Mouse (Mus musculus): ENCODE data around the gene Cacng6. TPM values are rescaled to one million over a fixed set of nuclear protein-coding genes. Genes with fewer than 3 reads are reported as not detected.

Cacng6 gene
- 0.12 TPM in 1 of 2 replicates, not detected in the other for polyA plus RNA-seq (2016; fragmentation: Nextera tagmentation; extraction: Ambion mirVana)

DNA sequence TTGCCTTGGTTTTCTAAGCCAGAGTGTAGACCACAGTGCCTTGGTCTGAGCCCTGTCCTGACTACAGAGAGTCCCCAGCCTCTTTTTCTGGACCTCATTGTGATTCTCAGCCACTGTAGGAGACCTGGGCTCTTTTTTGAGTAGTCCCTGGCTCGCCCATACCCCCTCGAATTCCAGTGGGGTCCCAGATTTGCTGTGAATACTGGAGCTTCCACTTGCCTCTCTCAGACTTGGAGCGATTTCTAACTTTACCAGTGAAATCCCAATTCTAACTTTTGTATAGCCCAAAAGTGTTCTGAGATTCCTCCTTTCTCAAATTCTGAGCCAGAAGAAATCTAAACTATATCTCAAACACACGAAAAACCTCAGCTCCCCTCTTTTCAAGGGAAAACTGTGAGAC is at the start of gene Cacng6:
TSS of gene Cacng6 (plus strand) at position 301 of the 400 bp plus-strand sequence.
- Histone ChIP-seq H3K27me3 (ENCODE audit: insufficient read depth, poor library complexity, severe bottlenecking) (peaks cover 72% of the 10 kb centered on the region), H3K4me3 (peak within 1 kb of the TSS; percentile 48), H3K4me1 (replicated peaks) (peaks cover 8% of the 10 kb centered on the region), H3K9me3 (no peaks in the 10 kb centered on the region), H3K27ac (peak within 1 kb of the TSS; percentile 40; the same call in 1 of the 2 replicates), H3K36me3 (no peaks in the 10 kb centered on the region)
- 29% methylated on average over 4 of the region's 4 CpGs for WGBS
- no peak for DNase-seq (ENCODE audit: low spot score)

DNA sequence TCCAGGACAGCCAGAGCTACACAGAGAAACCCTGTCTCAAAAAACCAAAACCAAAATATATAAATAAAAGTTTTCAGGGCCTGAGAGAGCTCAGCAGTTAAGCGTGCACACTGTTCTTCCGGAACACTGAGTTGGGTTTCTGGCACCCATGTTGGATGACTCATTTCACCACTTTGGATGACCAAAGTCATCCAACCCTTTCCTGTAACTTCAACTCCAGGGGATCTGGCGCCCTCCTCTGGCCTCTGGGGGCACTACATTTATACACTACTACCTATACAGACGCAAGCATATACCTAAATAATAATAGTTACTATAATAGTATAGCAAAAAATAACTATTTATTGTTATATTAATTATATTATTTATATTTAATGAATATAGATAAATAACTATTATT is 47.2 kb upstream of the Cacng6 start:
- Histone ChIP-seq H3K27ac (no peak overlapping the region), H3K9me3 (no peaks in the 10 kb centered on the region), H3K4me3 (no peak overlapping the region), H3K36me3 (no peaks in the 10 kb centered on the region), H3K27me3 (ENCODE audit: insufficient read depth, poor library complexity, severe bottlenecking) (no peaks in the 10 kb centered on the region), H3K4me1 (replicated peaks) (no peaks in the 10 kb centered on the region)
- 51% methylated on average over 4 of the region's 4 CpGs for WGBS
- DNase-seq (ENCODE audit: low spot score) = peak; percentile 38

DNA sequence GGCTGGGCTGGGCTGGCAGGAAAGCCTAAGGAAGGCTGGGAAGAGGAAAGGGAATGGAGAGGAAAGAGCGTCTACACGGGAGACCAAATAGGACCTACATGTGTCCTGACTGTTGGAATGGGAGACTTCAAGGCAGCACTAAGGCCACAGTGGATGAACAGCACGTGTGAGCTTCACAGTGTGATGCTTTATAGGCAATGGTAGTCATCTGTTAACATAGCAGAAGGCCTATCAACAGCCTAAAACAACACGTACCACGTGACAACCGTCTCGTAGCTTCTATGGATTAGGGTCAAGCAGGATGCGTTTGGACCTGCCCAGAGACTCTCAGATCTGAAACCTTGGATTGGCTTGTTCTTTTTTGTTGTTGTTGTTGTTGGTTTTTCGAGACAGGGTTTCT is 41.9 kb upstream of the Cacng6 start:
- Histone ChIP-seq H3K4me3 (no peak overlapping the region), H3K9me3 (no peaks in the 10 kb centered on the region), H3K27me3 (ENCODE audit: insufficient read depth, poor library complexity, severe bottlenecking) (no peaks in the 10 kb centered on the region), H3K36me3 (no peaks in the 10 kb centered on the region), H3K27ac (no peak overlapping the region), H3K4me1 (replicated peaks) (no peaks in the 10 kb centered on the region)
- WGBS = 86% methylated on average over 9 of the region's 9 CpGs
- DNase-seq (ENCODE audit: low spot score) = no peak

DNA sequence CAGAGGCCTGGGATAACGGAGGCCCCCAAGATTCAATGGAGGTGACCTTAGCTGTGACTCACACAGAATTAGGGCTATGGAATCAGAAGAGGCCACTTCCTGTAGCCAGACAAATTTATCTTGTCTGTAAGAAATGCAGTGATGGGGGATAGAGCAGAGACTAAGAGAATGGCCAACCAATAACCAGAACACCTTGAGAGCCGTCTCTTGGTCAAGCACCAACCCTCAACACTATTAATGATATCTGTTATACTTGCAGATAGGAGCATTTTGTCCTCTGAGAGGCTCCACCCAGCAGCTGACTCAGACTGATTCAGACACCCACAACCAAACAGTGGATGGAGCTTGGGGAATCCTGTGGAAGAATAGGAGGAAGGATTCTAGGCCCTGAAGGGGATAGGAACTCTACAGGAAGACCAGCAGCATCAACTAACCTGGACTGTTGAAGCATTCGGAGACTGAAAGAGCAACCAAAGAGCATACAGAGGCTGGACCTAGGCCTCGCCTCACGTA is 39.1 kb upstream of the Cacng6 start:
- WGBS = 90% methylated on average over 5 of the region's 5 CpGs
- H3K4me1 ChIP-seq (replicated peaks) = 0 out of 2 replicates have a peak, but pooled peaks cover 5% of the 10 kb centered on the region
- H3K27me3 ChIP-seq (ENCODE audit: insufficient read depth, poor library complexity, severe bottlenecking) = no peaks in the 10 kb centered on the region
- H3K9me3 ChIP-seq = no peaks in the 10 kb centered on the region
- H3K27ac ChIP-seq = no peak overlapping the region
- DNase-seq (ENCODE audit: low spot score) = no peak
- H3K36me3 ChIP-seq = no peaks in the 10 kb centered on the region
- no peak overlapping the region for H3K4me3 ChIP-seq

DNA sequence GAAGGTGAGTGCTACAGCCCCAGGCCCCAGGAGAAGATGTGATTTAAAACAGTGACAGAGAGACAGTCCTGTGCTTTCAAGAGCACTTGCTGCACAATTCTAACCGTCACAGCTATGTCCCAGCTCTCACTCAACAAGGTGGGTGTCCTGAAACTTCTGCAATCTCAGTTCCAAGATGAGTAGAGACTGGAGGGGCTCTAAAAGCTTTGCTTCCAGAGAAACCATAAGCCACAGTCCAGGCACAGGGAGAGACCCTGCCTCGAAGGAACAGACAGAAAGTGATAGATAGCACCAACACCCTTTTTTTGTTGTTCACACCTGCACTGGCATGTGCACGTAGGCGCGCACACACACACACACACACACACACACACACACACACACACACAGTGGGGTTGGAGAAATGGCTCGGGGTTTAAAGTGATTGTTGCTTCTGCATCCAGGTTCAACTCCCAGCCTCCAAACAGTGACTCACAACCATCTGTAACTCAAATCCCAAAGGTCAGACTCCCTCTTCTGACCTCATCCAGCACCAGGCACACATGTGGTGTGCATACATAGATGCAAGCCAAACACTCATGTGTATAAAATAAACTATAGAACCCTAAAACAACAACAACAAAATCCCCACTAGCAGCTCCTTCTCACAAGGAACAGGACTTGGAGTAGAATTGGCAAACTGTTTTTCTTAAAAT is 37.8 kb upstream of the Cacng6 start:
- no peak overlapping the region for H3K4me3 ChIP-seq
- no peak for DNase-seq (ENCODE audit: low spot score)
- H3K27ac ChIP-seq = no peak overlapping the region
- H3K9me3 ChIP-seq = no peaks in the 10 kb centered on the region
- H3K4me1 ChIP-seq (replicated peaks) = peaks cover 17% of the 10 kb centered on the region
- H3K27me3 ChIP-seq (ENCODE audit: insufficient read depth, poor library complexity, severe bottlenecking) = no peaks in the 10 kb centered on the region
- H3K36me3 ChIP-seq = no peaks in the 10 kb centered on the region
- WGBS = 85% methylated on average over 6 of the region's 6 CpGs

DNA sequence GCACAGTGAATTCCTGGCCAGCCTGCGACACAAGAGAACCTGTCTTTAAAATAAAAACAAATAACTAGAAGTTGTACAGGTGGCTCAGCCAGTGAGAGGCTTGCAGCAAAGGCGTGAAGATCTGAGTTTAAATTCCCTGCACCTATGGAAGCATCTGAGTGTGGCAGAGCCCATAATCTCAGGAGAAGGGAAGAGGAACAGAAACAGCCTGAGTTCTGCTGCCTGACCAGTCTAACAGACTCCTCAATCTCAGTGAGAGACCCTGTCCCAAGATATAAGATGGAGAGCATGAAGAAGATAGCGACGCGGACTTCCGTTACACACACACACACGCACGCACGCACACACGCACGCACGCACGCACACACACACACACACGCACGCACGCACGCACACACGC is 36.2 kb upstream of the Cacng6 start:
- Histone ChIP-seq H3K4me3 (no peak overlapping the region), H3K36me3 (no peaks in the 10 kb centered on the region), H3K4me1 (replicated peaks) (peaks cover 26% of the 10 kb centered on the region), H3K9me3 (no peaks in the 10 kb centered on the region), H3K27ac (no peak overlapping the region), H3K27me3 (ENCODE audit: insufficient read depth, poor library complexity, severe bottlenecking) (no peaks in the 10 kb centered on the region; the same call in 1 of the 2 replicates)
- 86% methylated on average over 18 of the region's 18 CpGs for WGBS
- no peak for DNase-seq (ENCODE audit: low spot score)

DNA sequence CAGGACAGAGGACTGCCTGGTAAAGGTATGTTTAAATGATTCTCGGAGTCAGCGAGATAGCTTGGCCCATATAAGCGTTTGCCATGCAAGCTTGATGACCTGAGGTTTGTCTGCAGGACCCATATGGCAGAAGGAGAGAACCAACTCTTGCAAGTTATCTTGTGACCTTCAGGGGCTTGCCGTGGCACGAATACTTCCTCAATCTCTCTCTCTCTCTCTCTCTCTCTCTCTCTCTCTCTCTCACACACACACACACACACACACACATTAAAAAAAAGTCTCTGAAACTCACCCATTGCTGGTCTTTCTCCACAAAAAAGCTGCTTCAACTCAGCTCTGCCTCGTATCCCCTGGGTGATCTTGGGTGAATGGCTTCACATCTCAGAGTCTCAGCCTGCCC is 35.1 kb upstream of the Cacng6 start:
- Histone ChIP-seq H3K36me3 (peaks cover under 1% of the 10 kb centered on the region; the same call in 1 of the 2 replicates), H3K4me1 (replicated peaks) (peaks cover 27% of the 10 kb centered on the region), H3K9me3 (no peaks in the 10 kb centered on the region), H3K27ac (no peak overlapping the region), H3K27me3 (ENCODE audit: insufficient read depth, poor library complexity, severe bottlenecking) (no peaks in the 10 kb centered on the region; the same call in 1 of the 2 replicates), H3K4me3 (no peak overlapping the region)
- no peak for DNase-seq (ENCODE audit: low spot score)
- WGBS = 67% methylated on average over 6 of the region's 6 CpGs

DNA sequence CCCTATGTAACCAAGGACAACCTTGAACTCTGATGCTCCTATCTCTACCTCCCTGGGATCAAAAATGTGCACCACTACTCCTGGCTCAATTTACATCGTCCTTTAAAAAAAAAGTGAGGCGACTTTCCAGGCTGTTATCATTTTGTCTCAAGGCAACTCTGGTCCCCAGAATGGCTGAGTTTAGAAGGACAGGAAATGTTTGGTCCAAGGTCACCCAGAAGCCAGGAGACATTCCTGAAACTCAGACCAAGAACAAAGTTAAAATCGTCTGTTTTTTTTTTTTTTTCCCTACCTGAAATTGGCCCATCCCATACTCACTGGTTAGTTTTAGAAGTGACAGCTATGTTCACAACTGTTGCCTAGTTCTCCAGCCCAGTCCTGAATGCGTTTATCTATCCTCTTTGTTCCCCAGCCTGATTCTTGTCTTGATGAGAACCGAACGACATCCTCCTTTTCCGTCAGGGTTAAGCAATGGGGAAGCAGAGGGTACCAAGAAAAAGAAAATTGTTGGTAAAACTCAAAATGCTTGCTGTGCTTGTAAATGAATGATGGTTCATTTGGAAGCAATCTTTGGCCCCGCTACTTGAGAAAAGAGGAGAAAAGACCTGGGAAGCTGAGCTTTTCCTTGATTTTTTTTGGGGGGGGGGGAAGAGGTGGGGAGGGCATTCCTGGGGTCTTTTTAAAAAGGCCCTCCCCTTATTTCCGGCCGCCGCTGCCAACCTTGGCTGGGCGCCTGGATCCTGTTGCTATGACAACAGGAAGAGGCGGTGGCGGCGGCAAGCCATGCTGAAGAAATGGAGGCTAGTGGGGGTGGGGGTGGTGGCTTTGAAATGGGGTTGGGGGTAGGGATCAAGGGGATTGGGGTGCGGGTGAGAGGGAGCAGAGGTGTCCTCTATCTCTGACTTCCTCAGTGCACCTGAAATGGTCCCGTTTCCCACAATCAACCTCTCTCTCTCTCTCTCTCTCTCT is 34.3 kb upstream of the Cacng6 start:
- H3K4me3 ChIP-seq = peak overlapping the region; percentile 51
- no peaks in the 10 kb centered on the region; the same call in 1 of the 2 replicates for H3K27me3 ChIP-seq (ENCODE audit: insufficient read depth, poor library complexity, severe bottlenecking)
- H3K4me1 ChIP-seq (replicated peaks) = peaks cover 29% of the 10 kb centered on the region
- peak; percentile 62 for DNase-seq (ENCODE audit: low spot score)
- H3K36me3 ChIP-seq = peaks cover 9% of the 10 kb centered on the region
- 2% methylated on average over 17 of the region's 17 CpGs for WGBS
- 0 out of 2 replicates have a peak, but pooled peaks cover 3% of the 10 kb centered on the region for H3K9me3 ChIP-seq
- peak overlapping the region; percentile 80 for H3K27ac ChIP-seq

DNA sequence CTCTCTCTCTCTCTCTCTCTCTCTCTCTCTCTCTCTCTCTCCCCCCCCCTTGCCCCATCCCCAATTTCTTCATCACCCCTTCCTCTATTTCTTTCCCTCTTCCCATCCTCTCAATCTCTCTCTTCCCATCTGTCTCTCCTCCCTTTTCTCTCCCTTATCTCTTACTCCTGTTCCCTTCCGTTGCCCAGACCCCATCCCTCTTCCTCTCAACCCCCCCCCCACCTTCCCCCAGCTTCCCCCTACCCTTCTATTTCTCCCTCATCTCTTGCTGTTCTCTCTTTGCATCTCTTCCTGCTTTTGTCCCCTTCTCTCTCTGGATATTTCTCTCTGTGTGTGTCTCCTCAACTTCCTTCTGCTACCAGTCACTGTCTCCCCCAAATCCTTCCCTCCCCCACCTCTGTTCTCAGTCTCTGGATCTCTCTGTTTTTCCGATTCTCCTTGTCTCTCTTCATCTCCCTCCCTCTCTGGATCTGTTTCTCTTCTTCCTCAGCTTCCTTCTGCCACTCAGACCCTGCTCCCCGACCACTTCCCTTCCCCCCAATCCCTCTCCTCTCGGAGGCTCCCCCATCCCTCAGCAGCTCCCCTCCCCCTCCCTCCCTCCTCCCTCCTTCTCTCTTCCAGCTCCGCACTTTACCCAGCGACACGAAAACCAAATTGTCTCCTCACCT is 33.4 kb upstream of the Cacng6 start, which contains the start of gene Cacng8:
TSS of gene Cacng8 (plus strand) at position 271 of the 668 bp plus-strand sequence.
- H3K36me3 ChIP-seq = peaks cover 17% of the 10 kb centered on the region
- H3K27ac ChIP-seq = peak within 1 kb of the TSS; percentile 80
- H3K4me3 ChIP-seq = peak within 1 kb of the TSS; percentile 51
- no peaks in the 10 kb centered on the region; the same call in 1 of the 2 replicates for H3K27me3 ChIP-seq (ENCODE audit: insufficient read depth, poor library complexity, severe bottlenecking)
- WGBS = under 1% methylated on average over 7 of the region's 7 CpGs
- 0 out of 2 replicates have a peak, but pooled peaks cover 3% of the 10 kb centered on the region for H3K9me3 ChIP-seq
- peaks cover 29% of the 10 kb centered on the region for H3K4me1 ChIP-seq (replicated peaks)
- peak; percentile 38 for DNase-seq (ENCODE audit: low spot score)

DNA sequence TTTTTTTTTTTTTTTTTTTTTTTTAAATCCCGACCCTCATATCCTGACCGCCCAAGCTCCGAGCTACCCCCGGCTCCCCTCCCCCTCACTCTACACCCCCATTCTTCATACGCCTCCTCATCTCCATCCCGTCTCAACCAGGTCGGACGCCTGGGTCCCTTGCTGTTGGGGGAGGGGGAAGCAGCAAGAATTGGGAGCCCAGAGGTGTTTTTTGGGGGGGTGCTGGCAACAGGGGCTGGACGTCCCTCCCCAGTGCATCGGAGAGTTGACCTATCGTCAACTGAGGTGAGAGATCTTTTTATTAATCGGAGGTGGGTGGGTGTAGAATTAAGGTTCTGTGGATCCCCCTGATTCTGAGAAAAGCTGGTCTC is 32.9 kb upstream of the Cacng6 start:
- DNase-seq (ENCODE audit: low spot score) = no peak
- peaks cover 29% of the 10 kb centered on the region for H3K4me1 ChIP-seq (replicated peaks)
- H3K36me3 ChIP-seq = peaks cover 18% of the 10 kb centered on the region
- H3K9me3 ChIP-seq = 0 out of 2 replicates have a peak, but pooled peaks cover 3% of the 10 kb centered on the region
- peak overlapping the region; percentile 51 for H3K4me3 ChIP-seq
- peak overlapping the region; percentile 80 for H3K27ac ChIP-seq
- no peaks in the 10 kb centered on the region; the same call in 1 of the 2 replicates for H3K27me3 ChIP-seq (ENCODE audit: insufficient read depth, poor library complexity, severe bottlenecking)
- 3% methylated on average over 12 of the region's 12 CpGs for WGBS

DNA sequence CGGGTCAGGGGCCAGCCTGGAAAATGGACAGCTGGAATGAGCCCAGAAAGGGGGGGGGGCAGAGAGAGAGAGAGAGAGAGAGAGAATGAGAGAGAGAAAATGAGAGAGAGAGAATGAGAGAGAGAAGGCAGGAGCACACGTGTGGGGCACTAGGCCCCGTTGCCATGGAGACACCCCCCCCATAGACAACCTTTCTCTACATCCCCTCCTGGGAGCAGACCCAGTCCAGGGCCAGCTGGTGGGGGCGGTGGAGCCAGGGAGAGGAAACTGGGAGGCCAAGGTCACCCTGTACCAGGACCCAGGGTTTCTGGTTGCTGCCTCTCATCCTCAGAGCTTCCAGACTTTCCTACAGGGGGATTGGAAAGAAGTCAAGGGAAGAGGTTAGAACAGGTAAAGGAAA is 32.2 kb upstream of the Cacng6 start:
- H3K4me1 ChIP-seq (replicated peaks) = peaks cover 29% of the 10 kb centered on the region
- no peaks in the 10 kb centered on the region; the same call in 1 of the 2 replicates for H3K27me3 ChIP-seq (ENCODE audit: insufficient read depth, poor library complexity, severe bottlenecking)
- peaks cover 18% of the 10 kb centered on the region for H3K36me3 ChIP-seq
- DNase-seq (ENCODE audit: low spot score) = peak; percentile 55
- H3K9me3 ChIP-seq = 0 out of 2 replicates have a peak, but pooled peaks cover 3% of the 10 kb centered on the region
- WGBS = 10% methylated on average over 4 of the region's 4 CpGs
- H3K27ac ChIP-seq = peak overlapping the region; percentile 56
- peak overlapping the region; percentile 51 for H3K4me3 ChIP-seq

DNA sequence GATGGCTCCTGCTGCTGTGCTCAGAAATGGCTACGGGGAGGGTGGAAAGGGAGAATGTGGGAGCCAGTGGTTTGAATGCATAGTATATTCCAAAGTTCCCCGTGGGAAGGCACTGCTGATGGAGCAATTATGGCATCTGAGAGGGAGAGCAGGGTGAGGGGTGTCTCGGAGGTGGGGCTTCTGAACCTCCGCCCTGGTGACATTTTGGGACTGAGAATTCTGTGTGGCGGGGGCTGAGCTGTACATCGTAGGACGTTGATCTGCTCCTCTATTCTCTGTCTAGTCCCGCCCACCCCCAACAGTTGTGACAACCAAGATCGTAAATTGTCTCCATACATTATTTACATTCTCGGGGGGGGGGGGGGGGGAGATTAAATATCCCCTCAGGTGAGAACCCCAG is 26.6 kb upstream of the Cacng6 start:
- Histone ChIP-seq H3K36me3 (peaks cover 18% of the 10 kb centered on the region), H3K4me3 (no peak overlapping the region), H3K4me1 (replicated peaks) (peaks cover 17% of the 10 kb centered on the region), H3K27me3 (ENCODE audit: insufficient read depth, poor library complexity, severe bottlenecking) (no peaks in the 10 kb centered on the region), H3K27ac (no peak overlapping the region), H3K9me3 (0 out of 2 replicates have a peak, but pooled peaks cover 3% of the 10 kb centered on the region)
- 68% methylated on average over 10 of the region's 10 CpGs for WGBS
- DNase-seq (ENCODE audit: low spot score) = no peak
